Mouse (Mus musculus): ENCODE data around the gene Snta1. TPM values are rescaled to one million over a fixed set of nuclear protein-coding genes. Genes with fewer than 3 reads are reported as not detected.

The Snta1 gene
- polyA plus RNA-seq, 1 experiment from 2014 or later, result 3.4 TPM

- Histone ChIP-seq H3K27me3 (ENCODE audit: control insufficient read depth, insufficient read depth, low read depth, low read length) (no peaks in the 10 kb centered on the region), H3K9me3 (replicated peaks; ENCODE audit: control insufficient read depth, low read length) (no peaks in the 10 kb centered on the region), H3K4me3 (ENCODE audit: low read depth, low read length) (no peak overlapping the region), H3K36me3 (ENCODE audit: control insufficient read depth, insufficient read depth) (no peaks in the 10 kb centered on the region), H3K9ac (ENCODE audit: low read depth, low read length) (no peak overlapping the region), H3K4me1 (ENCODE audit: control insufficient read depth, low read depth, low read length) (no peaks in the 10 kb centered on the region), H3K27ac (ENCODE audit: low read length) (no peak overlapping the region), H3K4me2 (ENCODE audit: low read depth, low read length) (no peak overlapping the region)
- 26% methylated on average over 3 of the region's 3 CpGs for WGBS (ENCODE audit: insufficient replicate concordance)
- no peak for ATAC-seq (ENCODE audit: low read depth)
Observed at GRCm38 (mm10) chr2:154417107-154417506, 9.2 kb upstream of the Snta1 start.

GRCm38 (mm10) chr2:154412018-154412666 lies 4.2 kb upstream of the Snta1 start:
- WGBS (ENCODE audit: insufficient replicate concordance), result 58% methylated on average over 7 of the region's 7 CpGs
- Histone ChIP-seq H3K27me3 (ENCODE audit: control insufficient read depth, insufficient read depth, low read depth, low read length) (peaks cover 13% of the 10 kb centered on the region), H3K27ac (ENCODE audit: low read length) (no peak overlapping the region), H3K4me1 (ENCODE audit: control insufficient read depth, low read depth, low read length) (peaks cover 11% of the 10 kb centered on the region), H3K9me3 (replicated peaks; ENCODE audit: control insufficient read depth, low read length) (no peaks in the 10 kb centered on the region), H3K4me3 (ENCODE audit: low read depth, low read length) (no peak overlapping the region), H3K9ac (ENCODE audit: low read depth, low read length) (no peak overlapping the region), H3K36me3 (ENCODE audit: control insufficient read depth, insufficient read depth) (no peaks in the 10 kb centered on the region), H3K4me2 (ENCODE audit: low read depth, low read length) (no peak overlapping the region)
- ATAC-seq (ENCODE audit: low read depth), result no peak

- Histone ChIP-seq H3K27me3 (ENCODE audit: control insufficient read depth, insufficient read depth, low read depth, low read length) (peaks cover 19% of the 10 kb centered on the region), H3K9me3 (replicated peaks; ENCODE audit: control insufficient read depth, low read length) (no peaks in the 10 kb centered on the region), H3K4me3 (ENCODE audit: low read depth, low read length) (no peak overlapping the region), H3K4me2 (ENCODE audit: low read depth, low read length) (no peak overlapping the region), H3K27ac (ENCODE audit: low read length) (no peak overlapping the region), H3K9ac (ENCODE audit: low read depth, low read length) (no peak overlapping the region), H3K4me1 (ENCODE audit: control insufficient read depth, low read depth, low read length) (peaks cover 11% of the 10 kb centered on the region), H3K36me3 (ENCODE audit: control insufficient read depth, insufficient read depth) (no peaks in the 10 kb centered on the region)
- 49% methylated on average over 2 of the region's 2 CpGs for WGBS (ENCODE audit: insufficient replicate concordance)
- no peak for ATAC-seq (ENCODE audit: low read depth)
Observed at GRCm38 (mm10) chr2:154410355-154410754, 2.5 kb upstream of the Snta1 start.

GRCm38 (mm10) chr2:154407063-154407642 lies 746 bp downstream of the Snta1 start:
- Histone ChIP-seq H3K27me3 (ENCODE audit: control insufficient read depth, insufficient read depth, low read depth, low read length) (peaks cover 19% of the 10 kb centered on the region), H3K27ac (ENCODE audit: low read length) (no peak overlapping the region), H3K4me2 (ENCODE audit: low read depth, low read length) (peak overlapping the region; percentile 86), H3K9me3 (replicated peaks; ENCODE audit: control insufficient read depth, low read length) (no peaks in the 10 kb centered on the region), H3K4me1 (ENCODE audit: control insufficient read depth, low read depth, low read length) (peaks cover 11% of the 10 kb centered on the region), H3K4me3 (ENCODE audit: low read depth, low read length) (peak overlapping the region; percentile 69), H3K36me3 (ENCODE audit: control insufficient read depth, insufficient read depth) (no peaks in the 10 kb centered on the region), H3K9ac (ENCODE audit: low read depth, low read length) (peak overlapping the region; percentile 64)
- WGBS (ENCODE audit: insufficient replicate concordance), result 39% methylated on average over 11 of the region's 11 CpGs
- ATAC-seq (ENCODE audit: low read depth), result no peak

GRCm38 (mm10) chr2:154405447-154405994 lies 2.4 kb downstream of the Snta1 start:
- Histone ChIP-seq H3K9me3 (replicated peaks; ENCODE audit: control insufficient read depth, low read length) (no peaks in the 10 kb centered on the region), H3K4me3 (ENCODE audit: low read depth, low read length) (no peak overlapping the region), H3K4me2 (ENCODE audit: low read depth, low read length) (no peak overlapping the region), H3K4me1 (ENCODE audit: control insufficient read depth, low read depth, low read length) (peaks cover 11% of the 10 kb centered on the region), H3K27ac (ENCODE audit: low read length) (no peak overlapping the region), H3K9ac (ENCODE audit: low read depth, low read length) (no peak overlapping the region), H3K36me3 (ENCODE audit: control insufficient read depth, insufficient read depth) (no peaks in the 10 kb centered on the region), H3K27me3 (ENCODE audit: control insufficient read depth, insufficient read depth, low read depth, low read length) (peaks cover 19% of the 10 kb centered on the region)
- 60% methylated on average over 5 of the region's 5 CpGs for WGBS (ENCODE audit: insufficient replicate concordance)
- no peak for ATAC-seq (ENCODE audit: low read depth)

- ATAC-seq (ENCODE audit: low read depth), result peak; percentile 66
- no peaks in the 10 kb centered on the region for H3K9me3 ChIP-seq (replicated peaks; ENCODE audit: control insufficient read depth, low read length)
- 35% methylated on average over 7 of the region's 7 CpGs for WGBS (ENCODE audit: insufficient replicate concordance)
Observed at GRCm38 (mm10) chr2:154402811-154403210, 5.1 kb downstream of the Snta1 start.

GRCm38 (mm10) chr2:154401976-154402375 lies 5.9 kb downstream of the Snta1 start:
- peaks cover 4% of the 10 kb centered on the region for H3K27me3 ChIP-seq (ENCODE audit: control insufficient read depth, insufficient read depth, low read depth, low read length)
- H3K9ac ChIP-seq (ENCODE audit: low read depth, low read length), result no peak overlapping the region
- H3K4me2 ChIP-seq (ENCODE audit: low read depth, low read length), result no peak overlapping the region
- no peaks in the 10 kb centered on the region for H3K9me3 ChIP-seq (replicated peaks; ENCODE audit: control insufficient read depth, low read length)
- H3K4me3 ChIP-seq (ENCODE audit: low read depth, low read length), result no peak overlapping the region
- no peaks in the 10 kb centered on the region for H3K4me1 ChIP-seq (ENCODE audit: control insufficient read depth, low read depth, low read length)
- no peak for ATAC-seq (ENCODE audit: low read depth)
- WGBS (ENCODE audit: insufficient replicate concordance), result 3% methylated on average over 1 of the region's 1 CpGs
- no peak overlapping the region for H3K27ac ChIP-seq (ENCODE audit: low read length)
- H3K36me3 ChIP-seq (ENCODE audit: control insufficient read depth, insufficient read depth), result no peaks in the 10 kb centered on the region

More at GRCm38 (mm10) chr2:154402811-154403210, 5.1 kb downstream of the Snta1 start:
- Histone ChIP-seq H3K9ac (ENCODE audit: low read depth, low read length) (no peak overlapping the region), H3K27ac (ENCODE audit: low read length) (no peak overlapping the region), H3K4me1 (ENCODE audit: control insufficient read depth, low read depth, low read length) (peaks cover 6% of the 10 kb centered on the region; the same call in 1 of the 2 replicates), H3K27me3 (ENCODE audit: control insufficient read depth, insufficient read depth, low read depth, low read length) (peaks cover 13% of the 10 kb centered on the region), H3K4me3 (ENCODE audit: low read depth, low read length) (no peak overlapping the region), H3K4me2 (ENCODE audit: low read depth, low read length) (no peak overlapping the region), H3K36me3 (ENCODE audit: control insufficient read depth, insufficient read depth) (no peaks in the 10 kb centered on the region)

GRCm38 (mm10) chr2:154399325-154399724 lies 8.6 kb downstream of the Snta1 start:
- Histone ChIP-seq H3K4me2 (ENCODE audit: low read depth, low read length) (no peak overlapping the region), H3K9ac (ENCODE audit: low read depth, low read length) (no peak overlapping the region), H3K4me1 (ENCODE audit: control insufficient read depth, low read depth, low read length) (no peaks in the 10 kb centered on the region), H3K27me3 (ENCODE audit: control insufficient read depth, insufficient read depth, low read depth, low read length) (no peaks in the 10 kb centered on the region), H3K4me3 (ENCODE audit: low read depth, low read length) (no peak overlapping the region), H3K27ac (ENCODE audit: low read length) (no peak overlapping the region), H3K36me3 (ENCODE audit: control insufficient read depth, insufficient read depth) (no peaks in the 10 kb centered on the region), H3K9me3 (replicated peaks; ENCODE audit: control insufficient read depth, low read length) (no peaks in the 10 kb centered on the region)
- no peak for ATAC-seq (ENCODE audit: low read depth)
- WGBS (ENCODE audit: insufficient replicate concordance), result 66% methylated on average over 2 of the region's 2 CpGs

GRCm38 (mm10) chr2:154398267-154398666 lies 9.6 kb downstream of the Snta1 start:
- Histone ChIP-seq H3K4me2 (ENCODE audit: low read depth, low read length) (no peak overlapping the region), H3K27ac (ENCODE audit: low read length) (no peak overlapping the region), H3K36me3 (ENCODE audit: control insufficient read depth, insufficient read depth) (no peaks in the 10 kb centered on the region), H3K9me3 (replicated peaks; ENCODE audit: control insufficient read depth, low read length) (no peaks in the 10 kb centered on the region), H3K9ac (ENCODE audit: low read depth, low read length) (no peak overlapping the region), H3K4me1 (ENCODE audit: control insufficient read depth, low read depth, low read length) (no peaks in the 10 kb centered on the region), H3K27me3 (ENCODE audit: control insufficient read depth, insufficient read depth, low read depth, low read length) (no peaks in the 10 kb centered on the region), H3K4me3 (ENCODE audit: low read depth, low read length) (no peak overlapping the region)
- ATAC-seq (ENCODE audit: low read depth), result no peak
- WGBS (ENCODE audit: insufficient replicate concordance), result 72% methylated on average over 7 of the region's 7 CpGs
